Mouse (Mus musculus): ENCODE measurements around the gene Tmem59.
A peak's percentile ranks its signal among the peaks of the same experiment; 100 is the strongest.

Gene Tmem59

DNA sequence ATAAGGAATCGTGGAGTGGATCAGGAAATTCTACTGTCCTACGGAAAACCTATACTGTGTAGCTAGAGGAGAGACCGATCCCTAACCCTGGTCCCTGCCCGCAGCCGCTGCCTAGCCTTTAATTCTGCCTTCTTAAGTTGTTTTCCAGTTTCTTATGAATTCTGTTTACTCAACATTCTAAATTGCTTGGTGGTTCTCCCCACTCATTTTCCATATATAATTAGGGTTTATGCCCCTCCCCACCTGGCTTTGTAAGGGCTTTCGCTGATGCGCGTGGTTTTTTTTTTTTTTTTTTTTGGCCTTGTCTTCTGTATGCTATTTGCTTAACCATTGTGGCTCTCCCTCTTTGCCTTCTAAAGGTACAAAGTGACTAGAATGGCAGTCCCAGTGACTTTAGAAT lies 1.4 kb downstream of the Tmem59 start:
- DNase-seq (ENCODE audit: low spot score in 2 of 2) = no peak

- no peak for DNase-seq (ENCODE audit: low spot score in 2 of 2)
These were observed 2.5 kb downstream of the Tmem59 start for GRCm38 (mm10) chr4:107180746-107181145.

- DNase-seq (ENCODE audit: low spot score in 2 of 2) = no peak
These were observed 3.7 kb downstream of the Tmem59 start for GRCm38 (mm10) chr4:107181866-107182265.

DNA sequence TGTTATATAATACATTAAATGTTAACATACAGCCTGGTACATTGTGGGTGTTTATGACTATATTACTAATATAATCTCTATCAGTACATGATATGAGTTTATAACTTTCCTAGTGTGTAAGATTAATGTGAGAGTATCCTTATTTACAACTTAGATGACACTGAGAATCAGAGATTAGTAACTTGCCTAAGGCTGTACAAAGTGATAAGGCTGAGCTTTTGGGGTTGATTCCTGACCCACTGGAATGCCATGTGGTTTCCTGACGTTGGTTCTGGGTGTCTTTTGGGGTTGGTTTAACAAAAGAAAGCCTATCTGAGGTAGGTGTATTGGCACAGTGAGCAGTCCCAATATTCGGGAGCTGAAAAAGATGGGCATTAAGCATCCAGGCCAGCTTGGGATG lies 4.6 kb downstream of the Tmem59 start:
- DNase-seq (ENCODE audit: low spot score in 2 of 2) = no peak

GRCm38 (mm10) chr4:107183203-107183602 lies 5.0 kb downstream of the Tmem59 start:
- no peak for DNase-seq (ENCODE audit: low spot score in 2 of 2)

DNA sequence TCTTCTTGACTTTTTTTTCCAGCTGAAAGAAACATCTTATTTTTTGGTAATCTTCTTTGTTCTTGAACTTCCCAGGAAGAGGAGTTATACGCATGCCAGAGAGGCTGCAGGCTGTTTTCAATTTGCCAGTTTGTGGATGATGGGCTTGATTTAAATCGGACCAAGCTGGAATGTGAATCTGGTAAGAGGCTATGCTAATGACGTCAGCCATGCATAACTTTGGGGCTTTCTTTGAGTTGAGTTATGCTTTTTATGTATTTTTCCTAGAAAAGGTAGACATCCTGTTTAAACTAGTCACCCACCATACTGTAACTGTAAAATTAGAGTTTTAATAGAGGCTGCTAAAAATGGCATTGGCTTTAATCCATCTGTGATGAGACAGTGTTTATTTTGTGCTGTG lies 7.5 kb downstream of the Tmem59 start:
- no peak for DNase-seq (ENCODE audit: low spot score in 2 of 2)

GRCm38 (mm10) chr4:107193841-107194240 lies 15.6 kb downstream of the Tmem59 start:
- no peak for DNase-seq (ENCODE audit: low spot score in 2 of 2)

DNA sequence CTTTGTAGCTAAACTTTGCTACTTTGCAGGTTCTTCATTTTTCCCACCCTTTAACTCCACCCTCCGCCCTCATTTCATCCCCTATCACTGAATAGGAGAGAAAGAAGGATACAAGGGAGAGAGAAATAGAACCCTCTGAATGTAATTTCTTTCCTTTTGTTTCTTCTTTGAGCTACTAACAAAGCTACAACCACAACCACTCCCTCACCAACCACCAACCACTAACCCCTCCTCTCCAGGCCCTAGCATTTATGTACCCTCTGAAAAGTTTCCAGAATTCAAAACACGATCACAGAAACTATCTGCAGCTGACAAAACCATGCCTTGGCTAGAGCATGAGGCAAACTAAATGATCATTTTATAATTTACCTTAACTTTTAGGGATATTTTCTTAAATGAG lies 18.3 kb downstream of the Tmem59 start:
- DNase-seq (ENCODE audit: low spot score in 2 of 2) = no peak

- DNase-seq (ENCODE audit: low spot score in 2 of 2) = no peak
These were observed 19.9 kb downstream of the Tmem59 start for GRCm38 (mm10) chr4:107198072-107198471.

DNA sequence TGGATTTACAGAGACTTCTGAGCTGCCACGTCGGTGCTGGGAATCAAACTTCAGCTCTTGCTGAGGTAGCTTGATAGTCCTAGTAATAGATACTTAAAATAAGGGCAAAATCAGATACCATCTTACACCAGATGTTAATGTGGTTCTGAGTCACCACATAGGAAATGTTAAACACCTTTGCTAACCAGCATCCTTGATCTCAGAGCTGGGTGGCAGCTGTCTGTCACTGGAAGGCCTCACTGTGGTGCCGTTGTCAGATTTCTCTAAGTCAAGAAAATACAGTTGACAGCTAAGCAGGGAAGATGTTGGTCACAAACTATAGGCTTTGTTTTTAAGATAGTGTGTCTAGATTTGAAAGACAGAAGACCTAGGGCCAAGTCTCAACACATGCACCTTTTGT lies 23.6 kb downstream of the Tmem59 start:
- DNase-seq (ENCODE audit: low spot score in 2 of 2) = no peak

DNA sequence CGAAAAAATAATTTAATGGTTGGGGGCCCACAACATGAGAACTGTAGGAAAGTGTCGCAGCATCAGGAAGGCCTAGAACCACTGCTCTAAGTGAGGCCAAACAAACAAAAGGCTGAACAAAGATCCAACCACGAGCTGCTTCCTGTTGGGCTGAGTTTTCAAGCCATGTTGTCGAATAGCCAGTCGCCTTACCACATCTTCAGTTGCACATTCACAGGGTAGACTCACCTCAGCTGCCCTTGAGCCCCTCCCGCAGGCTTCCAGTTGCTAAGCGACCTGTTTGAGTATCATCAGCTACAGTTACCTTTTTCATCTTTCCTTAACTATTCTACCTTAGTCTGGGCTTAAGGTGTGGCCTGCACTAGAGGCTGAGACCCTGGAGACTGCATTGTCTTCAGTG lies 24.8 kb downstream of the Tmem59 start:
- no peak for DNase-seq (ENCODE audit: low spot score in 2 of 2)

- DNase-seq (ENCODE audit: low spot score in 2 of 2) = no peak
These were observed 28.8 kb downstream of the Tmem59 start for GRCm38 (mm10) chr4:107207016-107207415.

GRCm38 (mm10) chr4:107208880-107209279 lies 30.7 kb downstream of the Tmem59 start, which contains the start of gene Ldlrad1:
Gene Ldlrad1 (plus strand): TSS chr4:107209180.
- no peak for DNase-seq (ENCODE audit: low spot score in 2 of 2)

DNA sequence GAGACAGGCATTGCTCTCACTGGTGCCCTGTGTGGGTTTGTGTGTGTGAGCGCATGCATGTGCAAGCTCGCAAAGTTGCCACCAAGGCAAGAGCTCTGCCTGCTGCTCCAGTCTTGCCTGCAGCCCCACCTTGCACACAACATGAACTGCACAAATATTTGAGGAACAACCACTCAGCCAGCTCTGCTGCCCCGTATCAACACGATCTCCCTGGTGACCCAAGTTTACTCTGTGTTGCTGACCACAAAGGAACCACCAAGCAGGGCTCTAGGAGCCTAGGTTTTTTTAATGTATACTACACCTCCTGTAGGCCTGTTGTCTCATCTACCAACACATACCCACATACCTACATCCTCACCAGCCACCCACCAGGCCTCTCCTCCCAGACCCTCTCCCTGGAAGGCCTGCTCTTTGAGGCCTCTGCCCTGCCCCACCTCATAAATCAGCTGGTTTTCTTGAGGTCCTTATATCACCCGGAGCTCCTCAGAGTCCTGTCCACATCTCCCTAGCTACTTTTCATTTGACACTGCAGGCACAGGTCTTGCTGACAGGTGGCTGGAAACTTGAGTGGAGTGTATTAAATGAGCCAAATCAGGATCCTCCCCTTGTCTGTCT lies 32.4 kb downstream of the Tmem59 start:
- DNase-seq (ENCODE audit: low spot score in 2 of 2) = no peak

GRCm38 (mm10) chr4:107211465-107211864 lies 33.3 kb downstream of the Tmem59 start:
- peak in 1 of 2 experiments; percentile 16 for DNase-seq (ENCODE audit: low spot score in 2 of 2)

GRCm38 (mm10) chr4:107211936-107212335 lies 33.7 kb downstream of the Tmem59 start:
- no peak for DNase-seq (ENCODE audit: low spot score in 2 of 2)

DNA sequence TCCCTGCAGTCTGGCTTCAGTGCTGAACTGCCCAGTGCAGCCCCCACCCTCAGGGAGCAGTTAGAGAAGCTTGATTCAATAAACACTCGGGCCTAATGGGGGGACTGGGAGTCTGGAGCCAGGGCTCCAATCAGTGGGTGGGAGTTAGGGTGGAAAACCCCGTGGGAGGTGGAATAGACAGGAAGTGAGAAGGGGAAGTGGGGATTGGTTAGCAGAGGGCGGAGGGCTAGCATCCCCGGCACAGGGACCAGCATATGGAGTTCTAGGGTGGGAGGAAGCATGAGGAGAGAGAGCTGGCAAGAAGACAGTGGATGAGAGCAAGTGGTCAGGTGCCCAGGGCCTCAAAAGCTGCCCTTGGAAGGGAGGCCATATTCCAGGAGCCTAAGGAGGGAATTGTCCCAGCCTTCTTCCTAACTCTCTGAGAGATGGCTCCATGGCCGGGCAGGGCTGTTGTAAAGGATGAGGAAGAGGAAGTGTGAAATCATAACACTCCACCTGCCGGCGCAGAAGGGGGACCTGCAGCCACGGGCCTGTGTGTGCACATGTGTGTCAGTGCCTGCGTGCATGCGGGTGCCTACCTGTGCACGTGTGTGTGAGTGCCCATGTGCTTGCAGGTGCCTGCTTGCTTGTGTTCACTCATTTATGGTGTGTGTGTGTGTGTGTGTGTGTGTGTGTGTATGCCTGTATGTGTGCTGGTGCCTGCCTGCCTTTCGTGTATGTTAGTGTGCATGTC lies 35.2 kb downstream of the Tmem59 start:
- DNase-seq (ENCODE audit: low spot score in 2 of 2) = no peak

DNA sequence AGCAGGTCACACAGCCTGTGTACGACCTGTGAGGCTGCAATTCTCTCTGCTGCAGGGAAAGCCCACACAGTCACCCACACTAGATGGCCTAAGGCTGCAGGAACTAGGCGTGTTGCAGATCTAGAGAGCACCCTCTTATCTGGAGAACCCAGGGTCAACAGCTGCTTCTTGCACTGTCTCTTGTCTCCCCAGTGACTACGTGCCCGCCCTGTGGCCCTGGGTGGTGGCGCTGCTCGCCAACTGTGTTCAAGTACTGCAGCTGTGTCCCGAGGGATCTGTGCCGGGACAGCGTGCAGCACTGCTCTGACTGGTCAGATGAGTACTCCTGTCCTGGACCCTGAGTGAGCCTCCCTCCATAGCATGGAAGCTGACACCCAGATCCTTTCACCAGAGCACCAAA lies 39.4 kb downstream of the Tmem59 start:
- DNase-seq (ENCODE audit: low spot score in 2 of 2) = no peak

DNA sequence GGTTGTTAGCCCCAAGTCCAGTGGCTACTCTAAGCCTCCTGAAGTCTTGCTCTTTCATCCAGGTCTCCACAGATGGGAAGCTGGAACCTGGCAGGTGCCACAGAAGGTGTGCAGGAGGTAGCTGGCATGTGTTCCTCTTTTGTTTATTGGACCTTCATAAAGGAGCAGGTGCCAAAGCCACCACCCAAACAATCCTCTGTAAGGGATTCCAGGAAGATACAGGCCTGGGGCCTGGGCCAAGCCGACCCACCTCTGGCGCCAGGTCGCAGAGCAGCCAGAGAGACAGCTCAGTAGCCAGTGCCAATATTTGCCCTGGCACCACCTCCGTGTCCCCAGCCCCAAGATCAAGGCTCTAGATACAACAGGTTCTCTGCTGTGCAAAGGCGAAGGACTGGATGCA lies 43.3 kb downstream of the Tmem59 start:
- DNase-seq (ENCODE audit: low spot score in 2 of 2) = no peak

DNA sequence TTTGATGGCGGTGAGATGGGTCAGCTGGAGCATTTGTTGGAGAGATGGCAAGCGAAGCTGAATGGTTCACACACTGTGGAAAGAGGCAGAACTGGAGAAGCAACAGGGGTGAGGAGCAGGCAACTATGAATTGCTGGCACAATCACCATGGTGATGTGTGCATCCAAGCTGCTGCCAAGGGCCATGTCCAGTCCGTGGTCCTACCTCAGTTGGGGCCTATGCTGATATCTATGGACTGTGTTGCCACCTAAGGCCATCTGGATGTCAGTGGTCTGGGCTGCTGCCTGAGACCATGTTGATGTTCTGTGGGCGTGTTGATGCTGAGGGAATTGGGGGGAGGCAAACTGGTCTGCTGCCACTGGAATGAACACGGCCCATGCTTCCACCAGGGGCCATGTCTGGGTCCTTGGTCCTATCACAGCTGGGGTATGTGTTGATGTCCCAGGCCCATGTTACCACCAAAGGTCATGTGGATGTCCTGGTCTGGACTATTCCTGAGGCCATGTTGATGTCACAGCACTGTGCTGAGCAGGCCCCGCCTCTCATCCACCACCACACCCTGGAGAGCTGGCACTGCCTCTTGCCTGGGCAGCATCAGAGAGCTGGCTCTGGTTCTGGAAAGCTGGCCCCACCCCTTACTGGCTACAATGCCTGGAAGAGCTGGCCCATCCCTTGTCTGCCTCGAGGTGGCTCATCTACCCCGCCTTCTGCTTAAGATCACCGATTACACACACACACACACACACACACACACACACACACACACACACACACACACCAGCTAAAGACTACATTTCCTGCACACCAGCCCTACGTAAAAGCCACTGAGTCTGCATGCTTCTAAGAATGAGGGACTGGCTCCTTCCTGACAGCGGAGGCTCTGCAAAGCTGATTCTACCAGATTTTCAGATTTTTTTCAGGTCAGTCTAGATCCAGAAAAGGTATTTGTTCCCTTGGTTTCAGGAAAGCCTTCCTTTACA lies 45.3 kb downstream of the Tmem59 start:
- DNase-seq (ENCODE audit: low spot score in 2 of 2) = no peak

- DNase-seq (ENCODE audit: low spot score in 2 of 2) = no peak
These were observed 48.1 kb downstream of the Tmem59 start for GRCm38 (mm10) chr4:107226313-107226712.

DNA sequence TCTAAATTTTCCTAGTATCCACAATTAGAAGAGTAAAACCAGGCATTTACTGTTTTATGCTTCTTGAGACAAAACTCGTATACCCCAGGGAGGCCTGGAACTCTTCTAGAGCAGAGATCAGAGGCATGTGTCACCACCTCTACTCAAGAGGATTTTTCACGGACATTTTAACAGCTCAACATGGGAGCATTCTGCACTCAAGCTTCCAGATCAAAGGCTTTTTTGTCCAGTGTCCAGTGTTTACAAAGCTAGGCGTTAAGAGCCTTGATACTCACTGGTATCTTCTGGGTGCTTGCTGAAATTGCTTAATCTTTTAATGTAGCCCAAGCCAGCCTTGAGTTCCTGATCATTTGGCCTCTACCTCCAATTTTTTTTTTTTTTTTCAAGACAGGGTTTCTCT lies 54.0 kb downstream of the Tmem59 start:
- DNase-seq (ENCODE audit: low spot score in 2 of 2) = no peak

Measured in right cerebral cortex, postnatal 36 days (tissue).